Mouse (Mus musculus) lung, embryonic 15.5 days (tissue): ENCODE results near the gene Heca. TPM values are rescaled to one million over a fixed set of nuclear protein-coding genes. Genes with fewer than 3 reads are reported as not detected.
"Not testable (repeated sequence)": the region's sequence is repeated elsewhere in the genome, so short reads cannot be mapped to it uniquely, and the experiment has no call there.

Experiments
- ATAC-seq: fragments of 200-750 bp; cut with Nextera tagmentation; 2 replicates; pipeline ENCODE4 v1.8.0; 2017; ENCODE audit warnings: moderate number of reproducible peaks, borderline replicate concordance; ENCODE audit not compliant: low FRiP score, low TSS enrichment; ENCODE audit errors: extremely low read depth
- H3K27ac ChIP-seq: fragments of 300-500 bp; sonication (generic); 2 replicates; pipeline ENCODE4 v1.5.1; 2015; ENCODE audit warnings: moderate library complexity, mild to moderate bottlenecking, inconsistent platforms
- H3K27me3 ChIP-seq: fragments of 300-500 bp; sonication (generic); 2 replicates; pipeline ENCODE4 v1.6.1; 2015; ENCODE audit warnings: inconsistent platforms
- H3K36me3 ChIP-seq: fragments of 300-500 bp; sonication (generic); 2 replicates; pipeline ENCODE4 v1.6.1; 2015; ENCODE audit warnings: inconsistent platforms
- H3K4me1 ChIP-seq: fragments of 300-500 bp; sonication (generic); 2 replicates; pipeline ENCODE4 v1.6.1; 2015; ENCODE audit warnings: inconsistent platforms
- H3K4me2 ChIP-seq: fragments of 300-500 bp; sonication (generic); 2 replicates; pipeline ENCODE4 v1.6.1; 2015; ENCODE audit warnings: inconsistent platforms, mild to moderate bottlenecking, moderate library complexity
- H3K4me3 ChIP-seq: fragments of 300-500 bp; sonication (generic); 2 replicates; pipeline ENCODE4 v1.5.1; 2015; ENCODE audit warnings: mild to moderate bottlenecking, inconsistent platforms
- H3K9ac ChIP-seq: fragments of 300-500 bp; sonication (generic); 2 replicates; pipeline ENCODE4 v1.6.1; 2015; ENCODE audit warnings: inconsistent platforms
- H3K9me3 ChIP-seq: fragments of 300-500 bp; sonication (generic); 2 replicates; pipeline ENCODE4 v1.6.1; 2016; ENCODE audit warnings: inconsistent platforms
- WGBS: fragments of 180-500 bp; shearing (Covaris S2); methylation state at CpG from one replicate; pipeline ENCODE4 v1.1.7; 2015; 5-methylcytosine and 5-hydroxymethylcytosine counted together
- polyA plus RNA-seq: library from polyadenylated mRNA; unstranded; fragments of >200 nt; fragmentation: Nextera tagmentation; extraction: Ambion mirVana; gene quantifications from 2 replicates; pipeline ENCODE4 v1.2.1, GENCODE M21; 2015

The Heca gene
- polyA plus RNA-seq, 1 experiment from 2014 or later = 4.7 TPM

GRCm38 (mm10) chr10:17931157-17931556, 16.7 kb downstream of the Heca start:
- H3K4me2 ChIP-seq = no peak overlapping the region
- ATAC-seq = peak; percentile 46; the same call in 1 of the 2 replicates
- peak overlapping the region; percentile 79 for H3K27ac ChIP-seq

GRCm38 (mm10) chr10:17930445-17931083, 17.3 kb downstream of the Heca start:
- peaks cover 33% of the 10 kb centered on the region for H3K4me1 ChIP-seq
- no peaks in the 10 kb centered on the region for H3K36me3 ChIP-seq
- H3K4me3 ChIP-seq = no peak overlapping the region
- peak; percentile 54; the same call in 1 of the 2 replicates for ATAC-seq
- WGBS = 10% methylated on average over 6 of the region's 6 CpGs
- H3K27me3 ChIP-seq = no peaks in the 10 kb centered on the region
- H3K4me2 ChIP-seq = no peak overlapping the region
- H3K9me3 ChIP-seq = no peaks in the 10 kb centered on the region
- no peak overlapping the region for H3K9ac ChIP-seq
- H3K27ac ChIP-seq = peak overlapping the region; percentile 79

More at GRCm38 (mm10) chr10:17931157-17931556, 16.7 kb downstream of the Heca start:
- WGBS = 17% methylated on average over 1 of the region's 1 CpGs
- Histone ChIP-seq H3K9ac (no peak overlapping the region), H3K36me3 (no peaks in the 10 kb centered on the region), H3K4me3 (no peak overlapping the region), H3K4me1 (peaks cover 30% of the 10 kb centered on the region), H3K9me3 (no peaks in the 10 kb centered on the region), H3K27me3 (no peaks in the 10 kb centered on the region)

- Histone ChIP-seq H3K4me1 (peaks cover 10% of the 10 kb centered on the region), H3K4me2 (no peak overlapping the region), H3K36me3 (no peaks in the 10 kb centered on the region), H3K27ac (no peak overlapping the region), H3K9me3 (no peaks in the 10 kb centered on the region), H3K9ac (no peak overlapping the region), H3K4me3 (no peak overlapping the region), H3K27me3 (no peaks in the 10 kb centered on the region)
- WGBS = 90% methylated on average over 3 of the region's 3 CpGs
- no peak for ATAC-seq
These were observed 22.7 kb downstream of the Heca start for GRCm38 (mm10) chr10:17925200-17925599.

GRCm38 (mm10) chr10:17924166-17924565, 23.7 kb downstream of the Heca start:
- H3K4me2 ChIP-seq = no peak overlapping the region
- ATAC-seq = no peak
- H3K9me3 ChIP-seq = no peaks in the 10 kb centered on the region
- no peak overlapping the region for H3K27ac ChIP-seq
- H3K4me3 ChIP-seq = no peak overlapping the region
- no peaks in the 10 kb centered on the region for H3K27me3 ChIP-seq
- H3K9ac ChIP-seq = no peak overlapping the region
- 52% methylated on average over 3 of the region's 3 CpGs for WGBS
- peaks cover 6% of the 10 kb centered on the region; the same call in 1 of the 2 replicates for H3K4me1 ChIP-seq
- no peaks in the 10 kb centered on the region for H3K36me3 ChIP-seq

- H3K9ac ChIP-seq = no peak overlapping the region
- H3K4me1 ChIP-seq = peaks cover 3% of the 10 kb centered on the region; the same call in 1 of the 2 replicates
- H3K4me2 ChIP-seq = no peak overlapping the region
- H3K27me3 ChIP-seq = no peaks in the 10 kb centered on the region
- no peak for ATAC-seq
- no peaks in the 10 kb centered on the region for H3K9me3 ChIP-seq
- no peaks in the 10 kb centered on the region for H3K36me3 ChIP-seq
- H3K27ac ChIP-seq = no peak overlapping the region
- WGBS = 74% methylated on average over 4 of the region's 4 CpGs
- no peak overlapping the region for H3K4me3 ChIP-seq
These were observed 26.5 kb downstream of the Heca start for GRCm38 (mm10) chr10:17921381-17921780.

GRCm38 (mm10) chr10:17919971-17920370, 27.9 kb downstream of the Heca start:
- Histone ChIP-seq H3K4me1 (no peaks in the 10 kb centered on the region), H3K27me3 (no peaks in the 10 kb centered on the region), H3K27ac (no peak overlapping the region), H3K9ac (no peak overlapping the region), H3K36me3 (0 out of 2 replicates have a peak, but pooled peaks cover 9% of the 10 kb centered on the region), H3K4me2 (no peak overlapping the region), H3K9me3 (no peaks in the 10 kb centered on the region), H3K4me3 (no peak overlapping the region)
- WGBS = 40% methylated on average over 5 of the region's 5 CpGs
- ATAC-seq = no peak

GRCm38 (mm10) chr10:17919032-17919431, 28.8 kb downstream of the Heca start:
- Histone ChIP-seq H3K9ac (no peak overlapping the region), H3K4me1 (no peaks in the 10 kb centered on the region), H3K9me3 (no peaks in the 10 kb centered on the region), H3K4me3 (no peak overlapping the region), H3K4me2 (no peak overlapping the region), H3K27ac (no peak overlapping the region), H3K36me3 (0 out of 2 replicates have a peak, but pooled peaks cover 9% of the 10 kb centered on the region), H3K27me3 (no peaks in the 10 kb centered on the region)
- ATAC-seq = no peak
- 67% methylated on average over 2 of the region's 2 CpGs for WGBS

GRCm38 (mm10) chr10:17908731-17909130, 39.1 kb downstream of the Heca start:
- H3K27ac ChIP-seq = peak overlapping the region; percentile 33; the same call in 1 of the 2 replicates
- H3K27me3 ChIP-seq = no peaks in the 10 kb centered on the region
- no peaks in the 10 kb centered on the region for H3K36me3 ChIP-seq
- H3K4me1 ChIP-seq = peaks cover 8% of the 10 kb centered on the region; the same call in 1 of the 2 replicates
- H3K9me3 ChIP-seq = no peaks in the 10 kb centered on the region
- H3K4me3 ChIP-seq = no peak overlapping the region
- ATAC-seq = peak; percentile 46; the same call in 1 of the 2 replicates
- 21% methylated on average over 4 of the region's 4 CpGs for WGBS
- H3K9ac ChIP-seq = no peak overlapping the region
- H3K4me2 ChIP-seq = no peak overlapping the region

- 46% methylated on average over 3 of the region's 3 CpGs for WGBS
- not testable (repeated sequence) for H3K36me3 ChIP-seq, H3K9ac ChIP-seq, H3K4me2 ChIP-seq, H3K27me3 ChIP-seq, H3K4me1 ChIP-seq, H3K27ac ChIP-seq, ATAC-seq, H3K4me3 ChIP-seq, H3K9me3 ChIP-seq
These were observed 41.5 kb downstream of the Heca start for GRCm38 (mm10) chr10:17906405-17906804.

GRCm38 (mm10) chr10:17903449-17903848, 44.4 kb downstream of the Heca start:
- H3K4me1 ChIP-seq = peaks cover under 1% of the 10 kb centered on the region; the same call in 1 of the 2 replicates
- H3K36me3 ChIP-seq = peaks cover 10% of the 10 kb centered on the region; the same call in 1 of the 2 replicates
- no peak for ATAC-seq
- no peak overlapping the region for H3K4me3 ChIP-seq
- H3K27ac ChIP-seq = no peak overlapping the region
- no peak overlapping the region for H3K4me2 ChIP-seq
- no peak overlapping the region for H3K9ac ChIP-seq
- H3K27me3 ChIP-seq = no peaks in the 10 kb centered on the region
- WGBS = 73% methylated on average over 2 of the region's 2 CpGs
- H3K9me3 ChIP-seq = no peaks in the 10 kb centered on the region

GRCm38 (mm10) chr10:17880724-17881123, 67.1 kb downstream of the Heca start:
- Histone ChIP-seq H3K4me2 (no peak overlapping the region), H3K27ac (no peak overlapping the region), H3K4me1 (no peaks in the 10 kb centered on the region), H3K9ac (no peak overlapping the region), H3K4me3 (no peak overlapping the region), H3K9me3 (no peaks in the 10 kb centered on the region), H3K27me3 (no peaks in the 10 kb centered on the region), H3K36me3 (no peaks in the 10 kb centered on the region)
- WGBS = 73% methylated on average over 2 of the region's 2 CpGs
- no peak for ATAC-seq

- no peak overlapping the region for H3K27ac ChIP-seq
- H3K9me3 ChIP-seq = no peaks in the 10 kb centered on the region
- H3K36me3 ChIP-seq = no peaks in the 10 kb centered on the region
- H3K4me2 ChIP-seq = no peak overlapping the region
- WGBS = 88% methylated on average over 3 of the region's 3 CpGs
- H3K27me3 ChIP-seq = no peaks in the 10 kb centered on the region
- no peak for ATAC-seq
- no peak overlapping the region for H3K4me3 ChIP-seq
- no peak overlapping the region for H3K9ac ChIP-seq
- H3K4me1 ChIP-seq = no peaks in the 10 kb centered on the region
These were observed 67.8 kb downstream of the Heca start for GRCm38 (mm10) chr10:17880038-17880437.
